Mouse (Mus musculus): ENCODE measurements around the gene Banp. TPM values are rescaled to one million over a fixed set of nuclear protein-coding genes. Genes with fewer than 3 reads are reported as not detected.

The Banp gene
- total RNA-seq, 4 experiments from 2014 or later, result 25.1 to 66.1 (median 45.2) TPM

DNA sequence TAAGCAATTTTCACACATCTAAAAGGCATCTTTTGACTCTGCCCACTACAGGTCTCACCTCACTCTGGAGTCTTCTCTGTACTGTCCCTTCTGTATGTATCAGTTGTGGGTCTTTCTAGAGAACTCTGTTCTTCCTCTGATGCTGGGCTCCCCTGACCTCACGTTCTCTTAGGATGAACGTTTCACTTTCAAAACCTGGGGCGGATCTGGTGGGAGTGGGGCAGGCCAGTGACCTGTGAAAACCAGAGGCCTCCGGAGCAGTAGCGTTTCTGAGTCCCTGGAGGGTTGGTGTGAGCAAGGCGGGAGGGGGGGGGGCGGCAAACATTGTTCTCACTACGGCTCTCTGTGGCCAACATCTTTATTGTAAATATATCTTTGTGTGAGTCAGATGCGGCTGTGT lies 109.0 kb downstream of the Banp start:
- DNase-seq (ENCODE audit: low spot score in 2 of 2), result no peak

DNA sequence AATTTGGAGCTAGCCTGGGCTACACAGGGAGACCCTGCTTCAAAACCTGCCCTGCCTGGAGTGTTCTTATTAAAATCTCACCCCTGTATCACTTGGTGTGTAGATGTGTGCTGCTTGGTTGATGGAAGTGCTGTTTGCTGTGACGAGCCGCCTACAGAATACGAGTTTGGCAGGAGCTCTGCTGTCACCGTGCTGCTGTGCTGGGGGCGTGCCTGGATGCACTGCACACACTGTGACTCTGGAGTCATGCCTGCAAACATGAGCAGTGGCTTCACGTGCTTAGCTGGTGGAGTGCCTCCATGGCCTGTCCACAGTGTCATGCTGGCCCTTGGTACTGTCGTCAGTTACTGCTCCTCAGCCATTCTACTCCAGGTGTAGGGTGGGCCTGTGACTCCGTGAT lies 109.4 kb downstream of the Banp start:
- peak; percentile 48 to 60 for DNase-seq (ENCODE audit: low spot score in 2 of 2)

DNA sequence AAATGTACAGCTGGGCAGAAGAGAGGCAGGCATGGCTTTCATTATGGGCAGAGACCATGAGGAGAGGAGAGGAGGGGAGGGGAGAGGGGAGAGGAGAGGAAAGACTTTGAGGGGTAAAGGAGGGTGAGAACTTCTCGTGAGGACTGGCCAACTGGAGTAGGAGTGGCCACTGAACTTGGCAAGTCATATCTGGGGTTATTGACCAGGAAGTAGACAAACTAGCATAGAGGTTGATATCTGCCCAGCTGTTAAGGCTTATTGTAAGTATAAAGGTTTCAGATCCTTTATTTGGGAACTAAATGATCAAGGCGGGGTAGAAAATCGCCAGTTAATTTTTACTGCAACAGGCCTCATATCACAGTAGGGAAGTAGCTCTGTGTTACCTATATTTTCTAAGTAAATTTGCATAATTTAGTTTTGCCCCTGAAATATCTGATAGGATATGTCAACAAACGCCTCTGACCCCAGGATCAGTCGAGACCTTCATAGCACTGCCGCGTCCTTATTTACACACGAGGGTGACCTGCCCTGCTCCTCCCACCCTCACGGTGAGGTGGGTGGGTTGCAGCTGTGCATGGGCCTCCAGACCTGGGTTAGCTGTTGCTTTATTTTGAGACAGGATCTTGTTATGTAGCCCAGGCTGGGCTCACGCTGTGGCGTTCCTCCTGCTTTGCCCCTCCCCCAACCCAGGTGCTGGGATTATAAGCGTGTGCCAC lies 113.1 kb downstream of the Banp start:
- no peak for DNase-seq (ENCODE audit: low spot score in 2 of 2)

DNA sequence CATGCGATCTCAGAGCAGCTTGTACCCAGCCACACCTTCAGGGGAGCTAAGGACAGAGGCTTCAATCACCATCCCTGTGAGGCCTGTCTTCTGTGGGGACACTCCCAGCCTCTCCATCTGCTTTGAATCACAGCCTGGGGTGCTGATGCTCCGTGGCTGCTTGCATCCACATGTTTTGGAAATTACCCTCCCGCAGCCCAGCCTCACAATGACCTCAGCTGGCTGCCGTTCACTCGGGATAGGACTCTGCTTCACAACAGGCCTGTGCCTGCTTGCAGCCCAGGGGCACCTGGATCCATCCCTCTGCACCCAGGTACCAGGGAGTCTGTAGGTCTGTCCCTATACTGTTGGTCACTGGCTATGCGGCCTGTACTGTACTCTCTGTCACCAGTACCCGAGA lies 114.8 kb downstream of the Banp start:
- DNase-seq (ENCODE audit: low spot score in 2 of 2), result no peak

DNA sequence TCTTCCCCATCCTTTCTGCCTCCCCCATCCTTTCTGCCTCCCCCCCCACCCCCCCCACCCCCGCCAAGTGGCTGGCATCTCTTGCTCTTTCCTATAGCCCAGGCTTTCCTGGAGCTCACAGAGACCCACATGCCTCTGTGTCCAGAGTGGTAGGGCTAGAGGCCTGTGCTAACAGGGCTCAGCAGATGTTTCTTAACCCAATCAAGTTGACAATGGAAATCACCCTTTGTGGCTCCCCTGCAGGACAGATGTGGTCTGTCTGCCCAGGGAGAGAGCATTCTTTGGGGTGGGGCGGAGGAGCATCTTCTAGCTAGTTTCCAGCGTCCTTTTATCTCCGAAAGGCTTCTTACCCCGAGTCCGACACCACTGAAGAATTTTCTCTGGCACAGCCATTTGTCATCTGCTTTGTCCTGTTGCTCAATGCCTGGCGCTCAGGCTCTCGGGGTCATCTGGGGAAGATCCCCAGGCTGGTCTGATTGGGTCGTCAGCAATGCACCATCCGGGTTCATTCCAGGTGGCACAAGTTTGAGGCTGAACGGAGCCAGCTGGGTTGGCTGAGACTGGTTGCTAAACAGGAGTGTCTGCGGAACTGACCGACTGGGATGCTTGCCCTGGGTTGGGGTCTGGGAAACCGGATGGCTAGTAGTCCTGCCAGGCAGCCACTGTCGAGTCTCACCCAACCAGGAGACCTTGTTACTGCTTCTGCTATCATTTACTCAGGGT lies 118.4 kb downstream of the Banp start:
- DNase-seq (ENCODE audit: low spot score in 2 of 2), result no peak

DNA sequence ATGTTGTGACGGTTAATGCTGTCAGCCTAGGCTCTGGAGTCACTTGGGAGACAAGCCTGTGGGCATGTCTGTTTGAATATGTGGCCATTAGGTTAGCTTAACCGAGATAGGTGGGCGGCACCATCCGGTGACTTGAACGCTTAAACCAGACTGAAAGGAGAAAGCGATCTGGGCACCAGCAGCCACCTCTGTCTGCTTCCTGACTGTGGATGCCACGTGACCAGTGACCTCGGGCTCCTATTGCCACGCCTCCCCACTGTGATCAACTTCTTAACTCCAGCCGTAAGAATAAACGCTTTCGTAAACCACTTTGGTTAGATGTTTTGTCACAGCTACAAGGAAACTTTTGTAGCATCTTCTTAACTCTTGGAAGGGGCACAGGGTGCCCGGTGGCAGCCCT lies 119.1 kb downstream of the Banp start:
- DNase-seq (ENCODE audit: low spot score in 2 of 2), result no peak

DNA sequence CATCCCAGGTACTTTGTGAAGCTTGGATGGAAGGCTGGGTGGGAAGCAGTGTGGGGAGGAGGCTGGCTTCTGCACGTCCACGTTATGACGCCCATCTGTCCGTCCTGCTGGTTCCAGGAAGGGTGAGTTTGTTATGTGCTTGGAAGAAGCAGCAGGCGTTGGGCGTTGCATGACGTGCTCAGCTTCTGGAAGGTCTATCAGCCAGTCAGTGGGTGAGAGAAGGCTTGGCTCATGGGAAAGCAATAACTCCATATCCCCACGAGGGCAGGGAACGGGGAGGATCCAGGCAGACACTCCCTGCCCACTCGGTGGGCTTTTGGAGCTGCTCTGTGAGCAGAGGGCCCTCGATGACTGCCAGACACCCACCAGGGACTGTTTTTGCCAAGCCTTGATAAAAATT lies 119.7 kb downstream of the Banp start:
- peak; percentile 66 to 76 for DNase-seq (ENCODE audit: low spot score in 2 of 2)

DNA sequence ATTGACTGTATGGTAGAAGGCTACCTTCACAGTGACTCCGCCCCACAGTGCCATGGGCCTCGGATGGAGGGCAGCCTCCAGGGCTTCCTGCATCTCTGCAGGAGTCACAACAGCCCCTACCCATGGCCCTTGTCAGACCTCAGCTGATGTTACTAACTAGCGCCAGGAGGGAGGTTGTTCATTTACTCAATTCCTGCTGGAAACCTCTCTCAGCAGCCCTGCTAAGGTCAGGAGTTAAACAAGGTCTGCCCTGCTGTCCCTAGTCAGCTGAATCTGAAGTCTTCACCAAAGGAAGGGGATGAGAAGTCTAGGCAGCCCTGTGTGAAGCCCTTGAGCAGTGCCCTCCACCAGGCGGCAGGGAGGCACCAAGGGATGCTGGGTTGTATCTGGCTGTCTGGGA lies 121.6 kb downstream of the Banp start:
- no peak for DNase-seq (ENCODE audit: low spot score in 2 of 2)

DNA sequence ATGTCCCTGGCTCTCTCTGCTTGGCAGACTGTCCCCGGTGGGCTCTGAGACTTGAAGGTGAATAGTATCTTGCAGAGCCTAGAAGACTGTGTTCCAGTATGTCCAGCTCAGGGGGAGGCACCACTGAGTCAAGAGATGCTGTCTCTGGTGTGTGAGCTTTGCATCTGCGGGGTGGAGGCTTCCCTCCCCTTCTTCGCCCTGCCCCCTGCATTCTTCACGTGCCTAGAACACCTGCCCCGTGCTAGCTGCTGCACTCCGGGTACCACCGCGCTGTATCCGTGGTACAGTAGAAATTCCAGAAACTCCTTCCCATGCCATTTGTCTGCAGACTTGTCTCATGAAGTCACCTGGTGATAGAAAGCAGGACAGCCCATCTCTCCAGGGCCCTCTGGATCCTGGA lies 124.4 kb downstream of the Banp start:
- no peak for DNase-seq (ENCODE audit: low spot score in 2 of 2)

DNA sequence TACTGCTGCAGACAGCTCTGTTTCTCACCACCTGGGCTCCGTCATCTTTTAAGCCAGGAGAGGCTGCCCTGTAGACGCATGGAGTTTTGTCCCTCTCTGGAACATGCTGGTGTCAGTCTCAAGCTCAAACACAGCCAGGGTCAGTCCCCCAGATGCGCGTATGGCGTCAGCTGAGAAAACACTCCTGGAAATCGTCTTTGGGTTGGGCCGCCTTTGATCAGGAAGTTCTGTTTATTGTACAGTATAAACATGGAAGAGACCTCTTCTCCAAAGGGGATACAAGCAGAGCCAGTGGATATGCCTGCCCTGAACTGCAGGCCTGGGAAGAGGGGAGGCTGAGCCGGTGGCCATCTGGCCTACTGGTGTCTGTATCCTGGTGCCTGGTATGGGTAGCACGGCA lies 124.9 kb downstream of the Banp start:
- DNase-seq (ENCODE audit: low spot score in 2 of 2), result no peak

DNA sequence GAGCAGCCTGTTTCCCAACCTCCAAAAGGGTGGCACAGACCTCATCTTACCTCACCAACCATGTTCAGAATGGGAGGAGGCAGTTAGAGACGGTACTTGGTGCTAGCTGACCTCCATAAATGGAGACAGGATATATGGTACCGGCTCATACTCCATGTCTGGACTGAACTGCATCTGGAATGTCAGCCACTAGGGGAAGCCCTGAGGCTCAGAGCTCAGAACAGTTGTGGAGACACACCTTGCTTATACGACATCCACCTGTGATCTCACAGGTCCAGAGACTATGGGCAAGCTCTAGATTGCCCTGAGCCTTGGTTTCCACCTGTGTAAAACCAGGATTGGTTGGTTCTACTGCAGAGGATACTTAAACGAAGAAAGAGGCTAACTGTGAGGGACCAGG lies 125.4 kb downstream of the Banp start:
- DNase-seq (ENCODE audit: low spot score in 2 of 2), result no peak

DNA sequence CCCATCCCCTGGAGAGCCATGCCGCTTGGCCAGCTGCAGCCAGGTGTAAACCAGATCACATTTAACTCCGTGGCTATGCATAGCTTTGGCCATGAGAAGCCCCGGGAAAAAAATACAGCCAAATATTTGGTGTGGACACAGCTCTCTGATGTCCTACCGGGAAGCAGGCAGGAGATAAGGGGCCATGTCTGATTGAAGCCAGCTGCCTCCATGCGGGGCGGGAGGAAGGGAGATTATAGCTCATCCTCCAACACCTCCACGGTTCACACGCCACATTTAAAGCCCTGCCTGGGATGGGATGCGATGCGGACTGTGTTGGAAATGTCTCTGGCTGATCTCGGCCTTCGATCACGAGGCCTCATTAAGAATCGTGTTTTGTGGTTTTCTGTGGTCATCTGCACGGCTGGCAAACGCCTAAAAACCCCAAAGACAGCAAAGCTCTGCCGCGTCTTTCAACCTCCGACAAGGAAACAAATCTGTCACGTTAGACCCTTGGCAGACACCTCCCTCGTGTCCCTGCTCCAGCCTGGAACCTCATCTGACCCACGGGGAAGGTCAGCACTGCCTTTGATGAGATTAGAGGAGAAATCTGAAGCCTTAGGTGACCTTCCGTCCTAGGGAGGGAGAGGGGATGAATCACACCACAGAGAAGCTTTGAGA lies 126.8 kb downstream of the Banp start:
- no peak for DNase-seq (ENCODE audit: low spot score in 2 of 2)

DNA sequence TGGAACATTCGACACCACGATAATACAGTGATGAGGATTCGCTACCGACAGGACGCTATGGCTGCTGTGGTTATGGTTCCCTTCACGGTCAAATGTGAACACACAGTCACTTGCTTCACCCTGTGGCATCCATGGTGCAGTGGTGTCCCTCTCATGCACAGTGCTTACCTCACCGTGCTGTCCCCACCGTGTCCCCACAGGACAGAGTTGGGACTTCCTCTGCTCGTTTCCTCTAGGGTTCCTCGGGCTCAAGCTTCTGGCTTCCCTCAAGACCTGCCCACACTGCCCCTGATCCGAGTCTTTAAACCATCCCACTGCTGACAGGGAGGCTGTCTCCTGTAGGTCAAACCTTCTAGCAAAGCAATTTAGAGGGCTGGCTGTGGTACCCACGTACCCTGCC lies 128.8 kb downstream of the Banp start:
- no peak for DNase-seq (ENCODE audit: low spot score in 2 of 2)

Small RNA genes lying within 50 kb of the gene (microRNA-seq; reads per million reads assigned to microRNA genes)
- 0 to 0.64 reads per million in 2 experiments for gene Mir7237

Other genes starting within 250 kb of the Banp start
- gene Jph3, start 220.1 kb upstream of the Banp start, total RNA-seq (2022), result 100 to 1,000 TPM; 260 to 313 (median 283) TPM
- gene Klhdc4, start 120.2 kb upstream of the Banp start, total RNA-seq (2022), result 10 to 100 TPM; 27.5 to 34.5 (median 32.9) TPM
- gene Slc7a5, start 42.1 kb upstream of the Banp start, total RNA-seq (2022), result 10 to 100 TPM; 52.0 to 66.6 (median 61.8) TPM
- under 1 TPM in 1 of 4 experiments, not detected in 3; 0.41 TPM for gene Car5a, start 4.8 kb upstream of the Banp start, total RNA-seq (2022)

All from layer of hippocampus, adult 8-10 months (tissue).